Mouse (Mus musculus) left cerebral cortex, adult 9 months (tissue): ENCODE measurements around the gene Anks3.

ENCODE experiments used
- DNase-seq, 2 experiments: peaks; one replicate each; pipeline ENCODE4 v3.0.0; 2022; ENCODE audit warnings: low spot score in 2 of 2

The Anks3 gene

GRCm38 (mm10) chr16:4963797-4964709 is at the start of gene Anks3:
Gene Anks3 (minus strand): TSS chr16:4964205.
- DNase-seq: peak; percentile 98 to 100

- peak; percentile 98 to 99 for DNase-seq
Measured at GRCm38 (mm10) chr16:5013054-5013838, 49.2 kb upstream of the Anks3 start, which contains the start of gene Rogdi. Gene Rogdi (minus strand): TSS chr16:5013553.

GRCm38 (mm10) chr16:5012036-5013005 is 48.3 kb upstream of the Anks3 start:
- no peak for DNase-seq

- no peak for DNase-seq
Measured at GRCm38 (mm10) chr16:5011285-5011684, 47.3 kb upstream of the Anks3 start.

- no peak for DNase-seq
Measured at GRCm38 (mm10) chr16:5010371-5010935, 46.4 kb upstream of the Anks3 start.

GRCm38 (mm10) chr16:5008076-5008475 is 44.1 kb upstream of the Anks3 start:
- no peak for DNase-seq

GRCm38 (mm10) chr16:5007492-5007891 is 43.5 kb upstream of the Anks3 start:
- no peak for DNase-seq

GRCm38 (mm10) chr16:5007067-5007466 is 43.1 kb upstream of the Anks3 start, which contains the start of gene Smim22:
Gene Smim22 (plus strand): TSS chr16:5007288.
- DNase-seq: no peak

GRCm38 (mm10) chr16:5000611-5001010 is 36.6 kb upstream of the Anks3 start:
- no peak for DNase-seq

- no peak for DNase-seq
Measured at GRCm38 (mm10) chr16:4998984-4999383, 35.0 kb upstream of the Anks3 start.

- DNase-seq: no peak
Measured at GRCm38 (mm10) chr16:4997553-4997952, 33.5 kb upstream of the Anks3 start, which contains the start of gene Sept12. Gene Sept12 (minus strand): TSS chr16:4997852.

GRCm38 (mm10) chr16:4993276-4993675 is 29.3 kb upstream of the Anks3 start:
- no peak for DNase-seq

- DNase-seq: no peak
Measured at GRCm38 (mm10) chr16:4984717-4985116, 20.7 kb upstream of the Anks3 start.

- no peak for DNase-seq
Measured at GRCm38 (mm10) chr16:4979755-4980380, 15.9 kb upstream of the Anks3 start.

- DNase-seq: peak in 1 of 2 experiments; percentile 47
Measured at GRCm38 (mm10) chr16:4978275-4979051, 14.5 kb upstream of the Anks3 start.

- peak in 1 of 2 experiments; percentile 52 for DNase-seq
Measured at GRCm38 (mm10) chr16:4976180-4976579, 12.2 kb upstream of the Anks3 start.

- no peak for DNase-seq
Measured at GRCm38 (mm10) chr16:4974521-4974920, 10.5 kb upstream of the Anks3 start.

GRCm38 (mm10) chr16:4971626-4972025 is 7.6 kb upstream of the Anks3 start:
- no peak for DNase-seq

GRCm38 (mm10) chr16:4969055-4969843 is 5.2 kb upstream of the Anks3 start:
- DNase-seq: no peak
